In genomic region chr14:32166062-32166441, GRCm38 (mm10) we compare ENCODE assay signal across 10 mouse cellular contexts. TPM values are rescaled to one million over a fixed set of nuclear protein-coding genes. Genes with fewer than 3 reads are reported as not detected.
DNase-seq lines count a peak whose midpoint lies in the region; ATAC-seq and TF ChIP-seq lines count a peak whose summit lies in the region.
"Had no signal": no experiment of that assay in that cellular context is flagged by ENCODE, and none has a peak within 500 bp of the region (broad histone marks: within the 10 kb centered on the region; RNA-seq: fewer than 3 reads in every experiment).

No protein-coding gene starts in this region.

- peak overlapping the region; percentile 91; the same call in 1 of the 2 replicates for H3K27ac ChIP-seq in heart, embryonic 10.5 days
- H3K27ac ChIP-seq in ES-E14 (ENCODE audit: insufficient read depth, low read depth, low read length, poor library complexity, severe bottlenecking): no peak overlapping the region
- H3K27ac ChIP-seq in hindbrain, embryonic 10.5 days: no peak overlapping the region
- H3K27ac ChIP-seq in liver, embryonic 16.5 days (ENCODE audit: low read length): peak overlapping the region; percentile 99

- H3K27me3 ChIP-seq in heart, embryonic 10.5 days (ENCODE audit: insufficient read depth, poor library complexity, severe bottlenecking): no peaks in the 10 kb centered on the region
- no peaks in the 10 kb centered on the region for H3K27me3 ChIP-seq in hindbrain, embryonic 10.5 days (ENCODE audit: insufficient read depth, poor library complexity, severe bottlenecking)
- H3K27me3 ChIP-seq in liver, embryonic 16.5 days (ENCODE audit: control insufficient read depth, insufficient read depth, low read depth, low read length): no peaks in the 10 kb centered on the region

- no peaks in the 10 kb centered on the region for H3K9me3 ChIP-seq in heart, embryonic 10.5 days
- no peaks in the 10 kb centered on the region for H3K9me3 ChIP-seq in ES-E14 (ENCODE audit: control insufficient read depth, insufficient read depth, low read depth, low read length)
- H3K9me3 ChIP-seq in hindbrain, embryonic 10.5 days: no peaks in the 10 kb centered on the region
- no peaks in the 10 kb centered on the region for H3K9me3 ChIP-seq in liver, embryonic 16.5 days (replicated peaks; ENCODE audit: control insufficient read depth, low read length)

- intact Hi-C loops in left cerebral cortex, postnatal 25 days (cut with DNase I): no loop called here

- in situ Hi-C loops in ES-E14 (cut with MboI; ENCODE audit: low sequenced_read_pairs in 2 of 2, unreplicated experiment in 2 of 2): no loop called here

- ATAC-seq in liver, embryonic 16.5 days (ENCODE audit: low read depth): no peak

- peak overlapping the region; percentile 82 for H3K4me2 ChIP-seq in liver, embryonic 16.5 days (ENCODE audit: low read depth, low read length)

- peaks cover 36% of the 10 kb centered on the region for H3K4me1 ChIP-seq in heart, embryonic 10.5 days
- peaks cover 6 to 8% of the 10 kb centered on the region in 2 experiments; a peak in 2 of 4 replicates for H3K4me1 ChIP-seq in ES-E14 (ENCODE audit: control insufficient read depth in 2 of 2, insufficient read depth in 2 of 2, low read length in 2 of 2, poor library complexity in 1 of 2)
- peaks cover 17% of the 10 kb centered on the region for H3K4me1 ChIP-seq in hindbrain, embryonic 10.5 days (replicated peaks)
- H3K4me1 ChIP-seq in liver, embryonic 16.5 days (ENCODE audit: control insufficient read depth, low read depth, low read length): peaks cover 76% of the 10 kb centered on the region

- no peak overlapping the region; the same call in 1 of the 2 replicates for H3K9ac ChIP-seq in ES-E14 (ENCODE audit: insufficient read depth, low read depth, low read length, poor library complexity, severe bottlenecking)
- H3K9ac ChIP-seq in liver, embryonic 16.5 days (ENCODE audit: low read depth, low read length): peak overlapping the region; percentile 76

- 54% methylated on average over 2 of the region's 2 CpGs for WGBS in heart, embryonic 10.5 days
- 85% methylated on average over 2 of the region's 2 CpGs for WGBS in hindbrain, embryonic 10.5 days
- WGBS in liver, embryonic 16.5 days (ENCODE audit: insufficient replicate concordance): 19% methylated on average over 2 of the region's 2 CpGs

- no peak for DNase-seq in heart, embryonic 10.5 days (ENCODE audit: low spot score)
- no peak for DNase-seq in heart, adult 8-10 months (ENCODE audit: low spot score)
- no peak for DNase-seq in ES-E14 (ENCODE audit: low read depth, low spot score)
- no peak for DNase-seq in hindbrain, embryonic 10.5 days (ENCODE audit: low spot score)
- no peak for DNase-seq in right cerebral cortex, adult 2 months (ENCODE audit: low spot score in 2 of 2)
- no peak for DNase-seq in left cerebral cortex, postnatal 25 days (ENCODE audit: low spot score in 2 of 2)
- DNase-seq in natural killer cell, adult 2 months (ENCODE audit: low spot score in 2 of 2): no peak

- H3K4me3 ChIP-seq in heart, embryonic 10.5 days: peak overlapping the region; percentile 74
- H3K4me3 ChIP-seq in ES-E14 (ENCODE audit: insufficient read depth in 1 of 2, low read depth in 1 of 2, low read length in 2 of 2, poor library complexity in 1 of 2, severe bottlenecking in 1 of 2): peak overlapping the region; percentile 60 to 67; a peak in 3 of 4 replicates
- H3K4me3 ChIP-seq in hindbrain, embryonic 10.5 days: peak overlapping the region; percentile 65; the same call in 1 of the 2 replicates
- H3K4me3 ChIP-seq in liver, embryonic 16.5 days (ENCODE audit: low read depth, low read length): peak overlapping the region; percentile 69

- peaks cover 3% of the 10 kb centered on the region; the same call in 1 of the 2 replicates for H3K36me3 ChIP-seq in heart, embryonic 10.5 days
- H3K36me3 ChIP-seq in ES-E14 (ENCODE audit: control insufficient read depth, insufficient read depth, low read length, poor library complexity, severe bottlenecking): no peaks in the 10 kb centered on the region; the same call in 1 of the 2 replicates
- 0 out of 2 replicates have a peak, but pooled peaks cover 3% of the 10 kb centered on the region for H3K36me3 ChIP-seq in hindbrain, embryonic 10.5 days
- H3K36me3 ChIP-seq in liver, embryonic 16.5 days (ENCODE audit: control insufficient read depth, insufficient read depth): peaks cover 17% of the 10 kb centered on the region

TF ChIP-seq in ES-E14, 5 proteins besides CTCF, POLR2A, EP300 and RAD21:
- no peak for TF ChIP-seq CHD2 (IDR thresholded peaks at IDR 0.05; ENCODE audit: low read depth, low read length)
- no peak for TF ChIP-seq ZC3H11A (IDR thresholded peaks at IDR 0.05; ENCODE audit: borderline replicate concordance, low read depth, low read length)
- no peak for TF ChIP-seq MAFK (IDR thresholded peaks at IDR 0.05; ENCODE audit: insufficient read depth, low read depth, low read length)
- no peak for TF ChIP-seq HCFC1 (IDR thresholded peaks at IDR 0.05; ENCODE audit: borderline replicate concordance, insufficient read depth, low read length)
- TF ChIP-seq ZNF384 (IDR thresholded peaks at IDR 0.05; ENCODE audit: low read depth, low read length): no peak
TF ChIP-seq in ES-E14: peak in this region for 0.

RNA-seq across cellular contexts. Expression of gene Ncoa4, which starts 6.4 kb away (rescaled TPM):
- 102 and 112 TPM in 2 replicates for polyA plus RNA-seq in heart, embryonic 10.5 days (2016; fragmentation: Nextera tagmentation; extraction: Ambion mirVana)
- total RNA-seq in heart, adult 8-10 months (2022): 100 to 1,000 TPM; 120 to 145 (median 131) TPM
- total RNA-seq in ES-E14 (2012; rRNA removed): 53.7 and 89.6 TPM in 2 replicates
- polyA plus RNA-seq in hindbrain, embryonic 10.5 days (2016; fragmentation: Nextera tagmentation; extraction: Ambion mirVana): 66.0 and 71.9 TPM in 2 replicates
- 355 and 363 TPM in 2 replicates for polyA plus RNA-seq in liver, embryonic 16.5 days (2015; fragmentation: Nextera tagmentation; extraction: Ambion mirVana)
- total RNA-seq in left cerebral cortex, postnatal 25 days (2021): 100 to 1,000 TPM; 104 to 123 TPM

RNA-seq across cellular contexts. Expression of gene Msmb, which starts 24.2 kb away (rescaled TPM):
- polyA plus RNA-seq in heart, embryonic 10.5 days (2016; fragmentation: Nextera tagmentation; extraction: Ambion mirVana): not detected in 2 replicates
- total RNA-seq in heart, adult 8-10 months (2022): not detected
- not detected in 2 replicates for total RNA-seq in ES-E14 (2012; rRNA removed)
- polyA plus RNA-seq in hindbrain, embryonic 10.5 days (2016; fragmentation: Nextera tagmentation; extraction: Ambion mirVana): not detected in 2 replicates
- 0.49 TPM in 1 of 2 replicates, not detected in the other for polyA plus RNA-seq in liver, embryonic 16.5 days (2015; fragmentation: Nextera tagmentation; extraction: Ambion mirVana)
- not detected for total RNA-seq in left cerebral cortex, postnatal 25 days (2021)
- total RNA-seq: gastrocnemius, postnatal 36 days; monocyte, adult 5-6 weeks had no signal

RNA-seq across cellular contexts. Expression of gene Timm23, which starts 35.6 kb away (rescaled TPM):
- polyA plus RNA-seq in heart, embryonic 10.5 days (2016; fragmentation: Nextera tagmentation; extraction: Ambion mirVana): 370 and 414 TPM in 2 replicates
- 100 to 1,000 TPM; 216 to 235 (median 228) TPM for total RNA-seq in heart, adult 8-10 months (2022)
- 400 and 428 TPM in 2 replicates for total RNA-seq in ES-E14 (2012; rRNA removed)
- polyA plus RNA-seq in hindbrain, embryonic 10.5 days (2016; fragmentation: Nextera tagmentation; extraction: Ambion mirVana): 302 and 327 TPM in 2 replicates
- polyA plus RNA-seq in liver, embryonic 16.5 days (2015; fragmentation: Nextera tagmentation; extraction: Ambion mirVana): 147 and 154 TPM in 2 replicates
- 10 to 100 TPM; 64.0 to 86.2 TPM for total RNA-seq in left cerebral cortex, postnatal 25 days (2021)

RNA-seq across cellular contexts. Expression of gene Parg, which starts 35.7 kb away (rescaled TPM):
- 32.7 and 35.3 TPM in 2 replicates for polyA plus RNA-seq in heart, embryonic 10.5 days (2016; fragmentation: Nextera tagmentation; extraction: Ambion mirVana)
- total RNA-seq in heart, adult 8-10 months (2022): 10 to 100 TPM; 15.4 to 21.4 (median 18.0) TPM
- total RNA-seq in ES-E14 (2012; rRNA removed): 54.2 and 56.9 TPM in 2 replicates
- polyA plus RNA-seq in hindbrain, embryonic 10.5 days (2016; fragmentation: Nextera tagmentation; extraction: Ambion mirVana): 40.6 and 50.0 TPM in 2 replicates
- 11.6 and 11.8 TPM in 2 replicates for polyA plus RNA-seq in liver, embryonic 16.5 days (2015; fragmentation: Nextera tagmentation; extraction: Ambion mirVana)
- 10 to 100 TPM; 39.4 to 46.9 TPM for total RNA-seq in left cerebral cortex, postnatal 25 days (2021)

Comparison
In these comparisons a context has a peak if more than half of its experiments do, and no peak if none do; other contexts are left out.
1. H3K27ac ChIP-seq: peak in heart, embryonic 10.5 days (single experiment) and liver, embryonic 16.5 days (single experiment); none in ES-E14 (single experiment) and hindbrain, embryonic 10.5 days (single experiment).
2. Peak in every context shown above with its lines, with median percentiles within 50 percentile points of each other: H3K4me3 ChIP-seq.